Mouse (Mus musculus): ENCODE measurements around the gene Zfp219. TPM values are rescaled to one million over a fixed set of nuclear protein-coding genes. Genes with fewer than 3 reads are reported as not detected.
"Not testable (repeated sequence)": the region's sequence is repeated elsewhere in the genome, so short reads cannot be mapped to it uniquely, and the experiment has no call there.

Zfp219 gene
- 74.3 and 83.6 TPM in 2 replicates for polyA plus RNA-seq (2016; fragmentation: Nextera tagmentation; extraction: Ambion mirVana)

DNA sequence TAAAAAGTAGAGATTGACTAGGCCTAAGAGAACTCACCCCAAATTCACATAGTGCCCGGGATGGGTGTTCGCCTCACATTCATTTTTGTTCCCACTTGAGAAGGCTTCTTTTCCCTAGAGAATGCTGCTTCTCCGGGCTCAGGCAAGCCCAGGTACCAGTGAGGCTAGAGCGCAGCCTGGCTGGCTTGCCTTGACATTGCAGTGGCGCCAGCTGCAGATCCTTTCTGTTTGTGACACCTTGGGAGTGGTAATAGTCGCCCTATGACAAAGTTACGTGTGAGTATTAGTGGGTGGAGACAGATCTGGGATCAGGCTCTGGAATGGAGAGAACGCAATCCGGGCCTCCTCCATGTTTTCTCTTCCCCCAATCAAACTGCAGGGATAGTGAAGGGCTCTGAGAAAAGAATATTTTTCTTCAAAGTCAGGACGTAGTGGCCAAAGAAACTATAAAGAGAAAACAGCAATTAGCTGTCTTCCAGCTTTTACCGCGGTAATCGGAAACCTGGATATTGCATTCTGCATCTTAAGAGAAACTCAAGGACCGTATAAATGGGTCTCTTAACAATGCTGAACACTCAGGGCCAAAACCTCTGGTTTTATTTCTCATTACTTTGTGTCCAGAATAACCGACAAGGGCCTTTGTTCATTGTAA is at the start of gene Zfp219:
Gene Zfp219, minus strand, starts transcription at position 248 of the 652 bp plus-strand sequence.
- DNase-seq (ENCODE audit: low spot score), result peak; percentile 78
- 12% methylated on average over 15 of the region's 15 CpGs for WGBS
- Histone ChIP-seq H3K36me3 (peaks cover 5% of the 10 kb centered on the region; the same call in 1 of the 2 replicates), H3K4me3 (peak within 1 kb of the TSS; percentile 69), H3K27me3 (ENCODE audit: insufficient read depth, poor library complexity, severe bottlenecking) (no peaks in the 10 kb centered on the region), H3K4me1 (replicated peaks) (peaks cover 74% of the 10 kb centered on the region), H3K9me3 (no peaks in the 10 kb centered on the region), H3K27ac (peak within 1 kb of the TSS; percentile 100)

GRCm38 (mm10) chr14:52066135-52066534 is 45.6 kb upstream of the Zfp219 start:
- Histone ChIP-seq H3K4me3 (no peak overlapping the region), H3K9me3 (no peaks in the 10 kb centered on the region), H3K4me1 (replicated peaks) (no peaks in the 10 kb centered on the region), H3K27ac (no peak overlapping the region), H3K36me3 (peaks cover 13% of the 10 kb centered on the region), H3K27me3 (ENCODE audit: insufficient read depth, poor library complexity, severe bottlenecking) (no peaks in the 10 kb centered on the region)
- no peak for DNase-seq (ENCODE audit: low spot score)
- 58% methylated on average over 4 of the region's 4 CpGs for WGBS

DNA sequence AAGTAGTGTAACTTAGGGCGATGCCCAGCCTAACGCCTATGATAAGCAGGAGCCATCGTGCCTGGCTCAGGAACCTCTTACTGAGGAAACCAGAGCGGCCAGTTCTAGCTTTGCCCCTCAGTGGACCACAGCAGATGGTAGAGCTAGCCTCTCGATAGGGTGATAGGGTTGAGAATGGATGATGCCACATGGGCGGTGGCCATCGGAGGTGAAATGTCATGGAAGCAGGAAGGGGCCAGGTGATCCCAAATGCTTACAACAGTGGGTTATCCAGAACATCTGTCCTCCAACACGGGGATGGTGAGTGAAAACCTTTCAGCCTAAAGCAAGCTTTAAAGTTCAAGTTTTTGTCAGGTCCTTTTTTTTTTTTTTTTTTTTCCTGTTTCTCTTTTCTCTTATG is 41.3 kb upstream of the Zfp219 start:
- Histone ChIP-seq H3K4me1 (replicated peaks) (no peaks in the 10 kb centered on the region), H3K27ac (no peak overlapping the region), H3K27me3 (ENCODE audit: insufficient read depth, poor library complexity, severe bottlenecking) (no peaks in the 10 kb centered on the region), H3K36me3 (no peaks in the 10 kb centered on the region), H3K9me3 (no peaks in the 10 kb centered on the region), H3K4me3 (no peak overlapping the region)
- WGBS, result 87% methylated on average over 8 of the region's 8 CpGs
- DNase-seq (ENCODE audit: low spot score), result no peak

DNA sequence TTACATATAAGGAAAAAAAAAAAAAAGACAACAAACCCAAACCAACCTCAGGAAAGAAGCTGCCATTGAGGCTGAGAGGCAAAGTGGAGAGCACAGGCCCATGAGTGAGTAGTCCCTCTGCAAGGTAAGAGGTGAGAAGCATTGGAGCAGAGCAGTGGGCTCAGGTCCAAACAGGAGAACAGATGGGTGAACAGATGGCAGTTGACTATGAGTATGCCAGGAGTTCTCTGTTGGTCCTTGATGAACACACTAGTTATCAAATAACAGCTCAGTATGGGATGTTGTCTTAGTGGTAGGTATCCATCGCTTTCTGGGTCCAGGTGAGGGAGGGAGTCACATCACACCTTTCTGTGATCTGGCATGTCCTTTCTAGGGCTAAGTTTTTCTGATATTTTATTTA is 40.3 kb upstream of the Zfp219 start:
- H3K9me3 ChIP-seq, result no peaks in the 10 kb centered on the region
- H3K27me3 ChIP-seq (ENCODE audit: insufficient read depth, poor library complexity, severe bottlenecking), result no peaks in the 10 kb centered on the region
- no peak overlapping the region for H3K27ac ChIP-seq
- H3K4me3 ChIP-seq, result no peak overlapping the region
- 82% methylated on average over 1 of the region's 1 CpGs for WGBS
- no peaks in the 10 kb centered on the region for H3K36me3 ChIP-seq
- H3K4me1 ChIP-seq (replicated peaks), result no peaks in the 10 kb centered on the region
- no peak for DNase-seq (ENCODE audit: low spot score)

DNA sequence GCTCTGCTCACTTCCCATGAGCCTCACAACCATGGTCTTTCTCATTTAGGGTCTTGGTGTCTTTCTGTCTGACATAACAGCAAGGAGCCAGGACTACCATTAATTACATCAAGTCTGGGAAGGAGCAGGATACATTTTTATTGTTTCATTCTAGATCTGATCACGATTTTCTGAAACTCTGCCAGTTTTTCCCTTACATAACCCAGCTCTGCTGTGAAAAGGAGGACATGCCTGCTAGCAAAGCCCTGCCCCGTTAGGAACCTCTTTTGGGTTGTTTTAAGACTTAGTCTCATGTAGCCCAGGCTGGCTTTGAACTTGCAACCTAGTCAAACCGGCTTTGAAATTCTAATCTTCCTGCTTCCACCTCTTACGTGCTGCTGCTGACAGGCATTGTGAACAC is 39.4 kb upstream of the Zfp219 start:
- H3K9me3 ChIP-seq, result no peaks in the 10 kb centered on the region
- no peaks in the 10 kb centered on the region for H3K36me3 ChIP-seq
- no peaks in the 10 kb centered on the region for H3K4me1 ChIP-seq (replicated peaks)
- no peak overlapping the region for H3K27ac ChIP-seq
- H3K27me3 ChIP-seq (ENCODE audit: insufficient read depth, poor library complexity, severe bottlenecking), result no peaks in the 10 kb centered on the region
- no peak for DNase-seq (ENCODE audit: low spot score)
- WGBS, result 73% methylated on average over 4 of the region's 4 CpGs
- no peak overlapping the region for H3K4me3 ChIP-seq

- not testable (repeated sequence) for DNase-seq (ENCODE audit: low spot score); H3K27me3 ChIP-seq (ENCODE audit: insufficient read depth, poor library complexity, severe bottlenecking); H3K4me1 ChIP-seq (replicated peaks); H3K4me3 ChIP-seq; H3K36me3 ChIP-seq; H3K27ac ChIP-seq; H3K9me3 ChIP-seq
- WGBS, result 94% methylated on average over 3 of the region's 3 CpGs
Measured at GRCm38 (mm10) chr14:52052720-52053119, 32.2 kb upstream of the Zfp219 start.

- WGBS, result 59% methylated on average over 9 of the region's 9 CpGs
- Histone ChIP-seq H3K4me1 (replicated peaks) (peaks cover 20% of the 10 kb centered on the region), H3K4me3 (no peak overlapping the region), H3K27me3 (ENCODE audit: insufficient read depth, poor library complexity, severe bottlenecking) (no peaks in the 10 kb centered on the region), H3K27ac (no peak overlapping the region; the same call in 1 of the 2 replicates), H3K9me3 (no peaks in the 10 kb centered on the region), H3K36me3 (no peaks in the 10 kb centered on the region)
- no peak for DNase-seq (ENCODE audit: low spot score)
Measured at GRCm38 (mm10) chr14:52045966-52046565, 25.5 kb upstream of the Zfp219 start.

DNA sequence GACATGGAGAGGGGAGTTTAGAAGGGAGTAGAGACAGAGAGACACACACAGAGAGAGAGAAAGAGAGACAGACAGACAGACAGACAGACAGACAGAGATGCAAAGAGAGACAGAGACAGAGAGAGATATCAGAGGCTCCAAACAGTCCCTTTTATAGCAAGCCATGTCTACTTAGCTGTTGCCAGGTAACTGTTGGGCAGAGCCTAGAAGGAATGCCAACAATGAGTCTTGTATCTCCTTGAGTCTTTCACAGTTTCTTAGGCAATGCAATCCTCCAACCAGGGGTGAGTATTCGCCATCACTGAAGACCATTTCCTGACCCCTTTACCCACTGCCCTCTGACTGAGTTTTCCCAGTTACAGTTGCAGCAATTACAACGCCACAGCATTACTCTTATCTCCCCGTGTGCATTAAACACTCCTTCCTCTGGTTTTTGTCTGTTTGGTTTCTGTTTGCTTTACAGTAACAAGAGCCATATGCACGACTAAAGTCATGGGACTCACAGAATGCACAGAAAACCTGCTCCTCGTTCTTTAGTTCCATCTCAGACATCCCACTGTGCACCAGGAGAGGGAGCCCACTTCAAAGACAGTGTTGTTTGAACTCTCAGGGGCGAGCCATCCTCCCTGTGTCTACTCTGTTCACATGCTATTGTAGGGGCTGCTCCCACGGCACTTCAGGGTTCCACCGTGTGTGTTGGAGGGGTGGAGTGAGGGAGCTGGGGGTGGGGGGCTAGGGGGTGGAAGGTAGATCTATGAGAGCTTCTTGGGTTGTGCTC is 24.6 kb upstream of the Zfp219 start:
- Histone ChIP-seq H3K9me3 (no peaks in the 10 kb centered on the region), H3K4me3 (no peak overlapping the region), H3K4me1 (replicated peaks) (peaks cover 20% of the 10 kb centered on the region), H3K27me3 (ENCODE audit: insufficient read depth, poor library complexity, severe bottlenecking) (no peaks in the 10 kb centered on the region), H3K36me3 (no peaks in the 10 kb centered on the region), H3K27ac (peak overlapping the region; percentile 40; the same call in 1 of the 2 replicates)
- DNase-seq (ENCODE audit: low spot score), result peak; percentile 52
- WGBS, result 10% methylated on average over 8 of the region's 8 CpGs

- no peak for DNase-seq (ENCODE audit: low spot score)
- Histone ChIP-seq H3K9me3 (no peaks in the 10 kb centered on the region), H3K27ac (no peak overlapping the region), H3K27me3 (ENCODE audit: insufficient read depth, poor library complexity, severe bottlenecking) (no peaks in the 10 kb centered on the region), H3K36me3 (no peaks in the 10 kb centered on the region), H3K4me1 (replicated peaks) (peaks cover 20% of the 10 kb centered on the region), H3K4me3 (no peak overlapping the region)
- WGBS, result 73% methylated on average over 6 of the region's 6 CpGs
Measured at GRCm38 (mm10) chr14:52043446-52043845, 22.9 kb upstream of the Zfp219 start.

DNA sequence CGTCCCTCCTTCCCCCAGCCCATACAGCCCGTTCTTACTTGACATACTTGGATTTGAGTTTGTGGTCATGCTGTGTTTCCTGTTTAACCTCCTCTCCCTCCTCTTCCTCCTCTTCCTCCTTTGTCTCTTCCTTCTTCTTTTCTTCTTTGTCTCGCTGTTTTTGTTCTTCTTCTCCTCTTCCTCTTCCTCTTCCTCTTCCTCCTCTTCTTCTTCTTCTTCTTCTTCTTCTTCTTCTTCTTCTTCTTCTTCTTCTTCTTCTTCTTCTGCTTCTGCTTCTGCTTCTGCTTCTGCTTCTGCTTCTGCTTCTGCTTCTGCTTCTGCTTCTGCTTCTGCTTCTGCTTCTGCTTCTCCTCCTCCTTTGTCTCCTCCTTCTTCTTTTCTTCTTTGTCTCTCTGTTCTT is 21.8 kb upstream of the Zfp219 start, which contains the start of gene Olfr221:
Gene Olfr221, minus strand, starts transcription at position 101 of the 400 bp plus-strand sequence.
- 67% methylated on average over 3 of the region's 3 CpGs for WGBS
- not testable (repeated sequence) for H3K27me3 ChIP-seq (ENCODE audit: insufficient read depth, poor library complexity, severe bottlenecking)
- H3K4me1 ChIP-seq (replicated peaks), result peaks cover 20% of the 10 kb centered on the region

GRCm38 (mm10) chr14:52039332-52039731 is 18.8 kb upstream of the Zfp219 start:
- H3K27ac ChIP-seq, result no peak overlapping the region
- 87% methylated on average over 5 of the region's 5 CpGs for WGBS

More for the DNA sequence above, 21.8 kb upstream of the Zfp219 start, which contains the start of gene Olfr221:
- DNase-seq (ENCODE audit: low spot score); H3K36me3 ChIP-seq; H3K27ac ChIP-seq; H3K9me3 ChIP-seq; H3K4me3 ChIP-seq: not testable (repeated sequence)

GRCm38 (mm10) chr14:52035926-52036325 is 15.4 kb upstream of the Zfp219 start:
- Histone ChIP-seq H3K27me3 (ENCODE audit: insufficient read depth, poor library complexity, severe bottlenecking) (no peaks in the 10 kb centered on the region), H3K4me1 (replicated peaks) (no peaks in the 10 kb centered on the region), H3K36me3 (no peaks in the 10 kb centered on the region), H3K27ac (no peak overlapping the region), H3K4me3 (no peak overlapping the region), H3K9me3 (no peaks in the 10 kb centered on the region)
- WGBS, result 88% methylated on average over 6 of the region's 6 CpGs
- no peak for DNase-seq (ENCODE audit: low spot score)

More at GRCm38 (mm10) chr14:52039332-52039731, 18.8 kb upstream of the Zfp219 start:
- H3K4me3 ChIP-seq, result no peak overlapping the region
- no peak for DNase-seq (ENCODE audit: low spot score)
- H3K4me1 ChIP-seq (replicated peaks), result no peaks in the 10 kb centered on the region
- no peaks in the 10 kb centered on the region for H3K36me3 ChIP-seq
- no peaks in the 10 kb centered on the region for H3K27me3 ChIP-seq (ENCODE audit: insufficient read depth, poor library complexity, severe bottlenecking)
- no peaks in the 10 kb centered on the region for H3K9me3 ChIP-seq

DNA sequence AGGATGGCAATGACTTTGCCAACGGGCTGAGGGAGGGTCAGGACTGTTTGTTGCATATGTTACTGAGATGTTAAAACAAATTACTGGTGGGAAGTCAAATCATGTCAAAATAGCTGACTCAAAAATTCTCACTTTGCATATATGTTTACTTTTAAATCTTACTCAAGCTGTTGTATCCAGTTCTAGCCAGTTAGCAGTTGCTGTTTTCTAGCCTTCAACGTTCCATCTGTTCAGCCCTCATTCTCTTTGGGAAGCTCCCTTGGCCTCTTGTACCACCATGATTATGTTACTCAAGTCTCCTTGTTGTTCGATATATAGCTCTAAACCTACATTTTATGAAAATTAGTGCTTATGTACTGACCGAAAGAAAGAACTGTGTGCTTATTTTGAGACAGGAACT is 5.8 kb upstream of the Zfp219 start:
- no peaks in the 10 kb centered on the region for H3K27me3 ChIP-seq (ENCODE audit: insufficient read depth, poor library complexity, severe bottlenecking)
- 92% methylated on average over 4 of the region's 4 CpGs for WGBS
- no peak for DNase-seq (ENCODE audit: low spot score)

More for the DNA sequence above, 5.8 kb upstream of the Zfp219 start:
- Histone ChIP-seq H3K4me1 (replicated peaks) (peaks cover 21% of the 10 kb centered on the region), H3K4me3 (no peak overlapping the region), H3K27ac (no peak overlapping the region), H3K9me3 (no peaks in the 10 kb centered on the region), H3K36me3 (no peaks in the 10 kb centered on the region)
